ENCODE assay signal across 8 mouse cellular contexts in genomic region chr4:89427345-89428293, GRCm38 (mm10).
DNase-seq lines count a peak whose midpoint lies in the region; ATAC-seq and TF ChIP-seq lines count a peak whose summit lies in the region.

No protein-coding gene starts in this region.

- H3K27ac ChIP-seq in heart, embryonic 13.5 days (replicated peaks), result peak overlapping the region; percentile 61
- H3K27ac ChIP-seq in stomach, postnatal 0 days (replicated peaks), result 0 out of 2 replicates have a peak overlapping the region, but pooled peaks have one; percentile 30

- H3K27me3 ChIP-seq in heart, embryonic 13.5 days (replicated peaks), result no peaks in the 10 kb centered on the region
- no peaks in the 10 kb centered on the region for H3K27me3 ChIP-seq in stomach, postnatal 0 days (ENCODE audit: control insufficient read depth, insufficient read depth, low read length)

- ATAC-seq in heart, embryonic 13.5 days (ENCODE audit: extremely low read depth, insufficient number of reproducible peaks, low FRiP score, low TSS enrichment), result peak; percentile 67; the same call in 1 of the 2 replicates
- ATAC-seq in stomach, postnatal 0 days (ENCODE audit: low FRiP score, low TSS enrichment), result peak; percentile 94

- DNase-seq in left cerebral cortex, postnatal 4 days, result peak; percentile 55
- no peak for DNase-seq in left cerebral cortex, adult 18-20 months (ENCODE audit: low spot score in 2 of 2)
- peak; percentile 27 to 48 for DNase-seq in cerebellum, postnatal 25 days
- peak; percentile 59 for DNase-seq in kidney, postnatal 14 days
- peak; percentile 54 for DNase-seq in mesoderm, embryonic 11.5 days (ENCODE audit: low read depth, low spot score)
- DNase-seq in stomach, postnatal 0 days (ENCODE audit: low spot score), result peak; percentile 75
- DNase-seq in spleen, postnatal 10 days (ENCODE audit: low spot score in 2 of 2), result no peak

- WGBS in heart, embryonic 13.5 days, result 40% methylated on average over 9 of the region's 9 CpGs
- WGBS in stomach, postnatal 0 days, result 43% methylated on average over 9 of the region's 9 CpGs

- H3K9ac ChIP-seq in heart, embryonic 13.5 days, result no peak overlapping the region
- H3K9ac ChIP-seq in stomach, postnatal 0 days (ENCODE audit: low read length), result no peak overlapping the region

- intact Hi-C loops in left cerebral cortex, postnatal 4 days (cut with DNase I), result no loop called here

- H3K4me1 ChIP-seq in heart, embryonic 13.5 days, result peaks cover 16% of the 10 kb centered on the region
- H3K4me1 ChIP-seq in stomach, postnatal 0 days (replicated peaks; ENCODE audit: control insufficient read depth, insufficient read depth), result no peaks in the 10 kb centered on the region; the same call in 1 of the 2 replicates

- TF ChIP-seq EP300 in stomach, postnatal 0 days (optimal IDR thresholded peaks at IDR 0.05), result no peak

- peak; percentile 52 for TF ChIP-seq CTCF in stomach, postnatal 0 days (IDR thresholded peaks at IDR 0.05; ENCODE audit: low read depth)

- peak overlapping the region; percentile 30 for H3K4me2 ChIP-seq in heart, embryonic 13.5 days
- H3K4me2 ChIP-seq in stomach, postnatal 0 days (replicated peaks; ENCODE audit: low read depth), result no peak overlapping the region

- H3K4me3 ChIP-seq in heart, embryonic 13.5 days, result no peak overlapping the region
- H3K4me3 ChIP-seq in stomach, postnatal 0 days (ENCODE audit: low read depth, low read length), result no peak overlapping the region

- H3K9me3 ChIP-seq in heart, embryonic 13.5 days, result no peaks in the 10 kb centered on the region
- no peaks in the 10 kb centered on the region for H3K9me3 ChIP-seq in stomach, postnatal 0 days (ENCODE audit: control insufficient read depth, low read length)

- no peaks in the 10 kb centered on the region for H3K36me3 ChIP-seq in heart, embryonic 13.5 days
- H3K36me3 ChIP-seq in stomach, postnatal 0 days (ENCODE audit: control insufficient read depth, insufficient read depth, low read length), result no peaks in the 10 kb centered on the region

Comparison
In these comparisons a context has a peak if more than half of its experiments do, and no peak if none do; other contexts are left out.
1. DNase-seq: peak in left cerebral cortex, postnatal 4 days (single experiment), cerebellum, postnatal 25 days (2 of 2), kidney, postnatal 14 days (single experiment), mesoderm, embryonic 11.5 days (single experiment) and stomach, postnatal 0 days (single experiment); none in left cerebral cortex, adult 18-20 months (0 of 2) and spleen, postnatal 10 days (0 of 2).